Mouse (Mus musculus): Measurements from ENCODE around the gene Gm20696. TPM values are rescaled to one million over a fixed set of nuclear protein-coding genes. Genes with fewer than 3 reads are reported as not detected.

Gm20696 gene
- polyA plus RNA-seq, 2 experiments: 2.0 to 5.9 TPM

DNA sequence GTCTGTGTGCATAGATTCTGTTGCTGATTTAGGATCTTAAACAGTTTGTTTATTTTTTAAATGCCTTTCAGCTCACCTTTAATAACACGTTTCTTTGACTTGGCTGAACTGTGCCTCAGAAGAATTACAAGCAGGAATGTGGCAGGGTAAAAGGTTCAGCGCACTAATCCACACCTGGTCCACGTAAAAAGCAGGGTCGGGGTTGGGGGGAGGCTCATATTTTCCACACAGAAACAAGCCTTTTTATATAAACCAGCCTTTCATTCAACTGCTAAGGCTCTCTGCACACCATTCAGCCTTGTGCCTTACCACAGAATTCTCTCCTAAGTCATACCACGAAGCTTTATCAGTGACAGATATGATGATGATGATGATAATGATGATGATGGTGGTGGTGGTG is 393.4 kb downstream of the Gm20696 start:
- peak; percentile 34; the same call in 1 of the 2 replicates for ATAC-seq (ENCODE audit: low FRiP score, low read depth)
- WGBS: 24% methylated on average over 5 of the region's 5 CpGs
- no peak overlapping the region for H3K4me2 ChIP-seq (replicated peaks; ENCODE audit: low read depth, low read length, severe bottlenecking)
- DNase-seq (ENCODE audit: low spot score): peak; percentile 53
- H3K9me3 ChIP-seq (ENCODE audit: control insufficient read depth, low read length): no peaks in the 10 kb centered on the region
- H3K36me3 ChIP-seq (ENCODE audit: control insufficient read depth, insufficient read depth, low read length): no peaks in the 10 kb centered on the region
- H3K27me3 ChIP-seq (ENCODE audit: control insufficient read depth, insufficient read depth, low read length): no peaks in the 10 kb centered on the region
- H3K4me1 ChIP-seq (ENCODE audit: control insufficient read depth, insufficient read depth, low read length): peaks cover 68% of the 10 kb centered on the region
- no peak overlapping the region for H3K9ac ChIP-seq (ENCODE audit: low read depth, low read length, severe bottlenecking)
- H3K27ac ChIP-seq (replicated peaks; ENCODE audit: low read depth, low read length): no peak overlapping the region
- no peak for TF ChIP-seq POLR2A (IDR thresholded peaks at IDR 0.05; ENCODE audit: borderline replicate concordance, extremely low read depth, insufficient read depth, insufficient read length)
- H3K4me3 ChIP-seq (replicated peaks; ENCODE audit: low read length): no peak overlapping the region

DNA sequence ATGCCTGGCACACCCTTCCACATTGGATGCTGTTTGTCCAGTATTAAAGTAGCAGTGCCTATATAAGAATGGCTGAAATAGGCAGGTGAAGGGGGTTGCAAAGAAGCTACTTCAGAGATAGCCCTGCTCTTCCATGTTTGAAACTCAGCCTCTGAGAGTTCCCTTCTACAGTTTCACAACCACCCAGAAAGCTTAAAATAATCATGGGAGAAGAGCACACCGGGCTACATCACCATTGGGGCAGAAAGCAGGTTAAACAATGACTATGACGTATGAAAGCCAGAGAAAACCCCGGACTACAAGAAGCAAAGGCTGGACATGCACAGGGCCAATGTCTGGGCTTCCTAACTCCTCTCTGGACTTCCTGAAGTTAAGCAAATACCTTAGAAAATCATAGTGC is 394.4 kb downstream of the Gm20696 start:
- ATAC-seq (ENCODE audit: low FRiP score, low read depth) (no peak), DNase-seq (ENCODE audit: low spot score) (no peak)
- H3K27ac ChIP-seq (replicated peaks; ENCODE audit: low read depth, low read length): no peak overlapping the region
- H3K9ac ChIP-seq (ENCODE audit: low read depth, low read length, severe bottlenecking): no peak overlapping the region
- H3K4me3 ChIP-seq (replicated peaks; ENCODE audit: low read length): no peak overlapping the region
- peaks cover 68% of the 10 kb centered on the region for H3K4me1 ChIP-seq (ENCODE audit: control insufficient read depth, insufficient read depth, low read length)
- H3K36me3 ChIP-seq (ENCODE audit: control insufficient read depth, insufficient read depth, low read length): no peaks in the 10 kb centered on the region
- TF ChIP-seq POLR2A (IDR thresholded peaks at IDR 0.05; ENCODE audit: borderline replicate concordance, extremely low read depth, insufficient read depth, insufficient read length): no peak
- H3K27me3 ChIP-seq (ENCODE audit: control insufficient read depth, insufficient read depth, low read length): no peaks in the 10 kb centered on the region
- no peaks in the 10 kb centered on the region for H3K9me3 ChIP-seq (ENCODE audit: control insufficient read depth, low read length)
- WGBS: 77% methylated on average over 3 of the region's 3 CpGs
- H3K4me2 ChIP-seq (replicated peaks; ENCODE audit: low read depth, low read length, severe bottlenecking): no peak overlapping the region

DNA sequence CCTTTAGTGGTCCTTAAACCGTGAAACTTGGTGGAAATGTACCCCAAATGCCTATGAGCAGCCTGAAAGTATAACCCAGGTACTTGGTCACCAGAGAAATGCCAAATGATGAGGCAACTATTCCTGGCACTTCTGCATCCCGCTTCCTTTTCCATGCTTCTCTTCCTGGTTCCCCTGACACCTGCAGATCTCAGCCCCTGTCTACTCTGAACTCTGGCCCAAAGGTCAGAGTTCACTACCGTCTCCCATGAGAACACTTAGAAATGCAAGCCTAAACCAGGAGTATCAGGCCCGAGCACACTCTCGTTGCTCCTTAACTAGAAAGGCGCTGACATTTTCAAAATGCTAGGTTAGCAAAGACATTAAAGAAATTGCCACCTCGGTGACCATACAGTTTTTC is 394.9 kb downstream of the Gm20696 start:
- ATAC-seq (ENCODE audit: low FRiP score, low read depth): no peak

DNA sequence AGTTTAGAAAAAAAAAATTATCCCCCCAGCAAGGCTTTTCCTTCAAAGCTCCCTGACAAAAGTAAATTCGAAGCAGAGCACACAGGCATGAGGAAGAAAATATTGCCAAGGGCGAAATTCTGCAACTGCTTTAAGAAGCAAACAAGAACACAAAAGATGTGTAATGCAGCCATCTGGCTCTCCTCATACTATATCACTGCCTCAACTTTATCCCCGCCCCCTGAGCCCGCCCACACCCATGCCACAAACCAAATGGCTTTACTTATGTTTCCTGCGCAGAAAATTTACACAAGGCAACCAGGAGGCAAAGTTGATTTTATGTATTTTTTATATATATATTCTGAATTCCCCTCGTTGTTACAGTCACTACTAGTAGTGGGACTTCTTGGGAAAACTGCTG is 396.7 kb downstream of the Gm20696 start:
- Histone ChIP-seq H3K4me3 (replicated peaks; ENCODE audit: low read length) (no peak overlapping the region), H3K9me3 (ENCODE audit: control insufficient read depth, low read length) (no peaks in the 10 kb centered on the region), H3K4me2 (replicated peaks; ENCODE audit: low read depth, low read length, severe bottlenecking) (no peak overlapping the region), H3K36me3 (ENCODE audit: control insufficient read depth, insufficient read depth, low read length) (no peaks in the 10 kb centered on the region), H3K27me3 (ENCODE audit: control insufficient read depth, insufficient read depth, low read length) (no peaks in the 10 kb centered on the region), H3K4me1 (ENCODE audit: control insufficient read depth, insufficient read depth, low read length) (peaks cover 66% of the 10 kb centered on the region), H3K27ac (replicated peaks; ENCODE audit: low read depth, low read length) (no peak overlapping the region), H3K9ac (ENCODE audit: low read depth, low read length, severe bottlenecking) (no peak overlapping the region)
- WGBS: 32% methylated on average over 6 of the region's 6 CpGs
- ATAC-seq (ENCODE audit: low FRiP score, low read depth) (no peak), DNase-seq (ENCODE audit: low spot score) (peak; percentile 49)
- TF ChIP-seq POLR2A (IDR thresholded peaks at IDR 0.05; ENCODE audit: borderline replicate concordance, extremely low read depth, insufficient read depth, insufficient read length): no peak

More for the DNA sequence above, 394.9 kb downstream of the Gm20696 start:
- no peak for DNase-seq (ENCODE audit: low spot score)
- Histone ChIP-seq H3K4me1 (ENCODE audit: control insufficient read depth, insufficient read depth, low read length) (peaks cover 68% of the 10 kb centered on the region), H3K27me3 (ENCODE audit: control insufficient read depth, insufficient read depth, low read length) (no peaks in the 10 kb centered on the region), H3K9ac (ENCODE audit: low read depth, low read length, severe bottlenecking) (no peak overlapping the region), H3K27ac (replicated peaks; ENCODE audit: low read depth, low read length) (no peak overlapping the region), H3K9me3 (ENCODE audit: control insufficient read depth, low read length) (no peaks in the 10 kb centered on the region), H3K4me3 (replicated peaks; ENCODE audit: low read length) (no peak overlapping the region), H3K4me2 (replicated peaks; ENCODE audit: low read depth, low read length, severe bottlenecking) (no peak overlapping the region), H3K36me3 (ENCODE audit: control insufficient read depth, insufficient read depth, low read length) (no peaks in the 10 kb centered on the region)
- WGBS: 68% methylated on average over 7 of the region's 7 CpGs
- TF ChIP-seq POLR2A (IDR thresholded peaks at IDR 0.05; ENCODE audit: borderline replicate concordance, extremely low read depth, insufficient read depth, insufficient read length): no peak

DNA sequence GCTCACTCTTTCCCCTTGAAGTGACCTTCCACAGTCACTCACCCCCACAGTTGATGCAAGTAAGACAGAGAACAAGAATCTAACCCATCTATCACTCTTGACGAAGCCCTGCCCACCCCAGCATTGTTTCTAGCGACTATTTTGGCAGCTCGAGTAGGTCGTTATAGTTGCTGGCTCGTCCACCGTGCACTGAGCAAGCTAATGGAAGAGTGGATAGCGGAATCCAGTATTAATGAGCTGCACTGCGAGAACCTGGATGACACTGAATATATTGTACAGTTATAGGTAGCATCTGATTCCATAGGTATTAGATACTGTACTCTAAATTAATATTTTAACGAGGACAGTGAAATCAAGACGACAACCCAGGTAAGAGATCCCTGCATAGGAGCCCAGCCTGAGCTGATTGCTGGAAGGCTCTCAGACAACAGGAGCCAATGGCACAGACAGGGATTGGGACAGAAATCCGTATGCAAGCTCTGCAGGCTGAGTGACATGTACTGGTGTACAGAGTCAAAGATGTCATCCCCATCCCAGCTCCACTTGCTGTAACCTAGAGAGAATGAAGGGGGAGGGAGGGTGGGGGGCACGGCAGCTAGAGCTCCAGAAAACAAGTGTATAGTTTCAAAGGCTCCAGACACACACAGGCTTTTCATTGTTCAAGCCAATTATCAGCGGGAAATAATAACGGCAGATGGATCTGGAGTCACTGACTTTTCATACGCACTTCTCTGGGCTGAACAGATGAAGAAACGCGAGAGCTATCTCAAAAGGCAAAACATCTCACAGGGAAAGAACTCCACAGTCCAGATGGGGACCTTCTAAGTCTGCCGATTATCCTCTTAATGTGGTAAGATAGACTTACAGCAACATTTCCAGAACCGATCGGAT is 398.2 kb downstream of the Gm20696 start:
- DNase-seq (ENCODE audit: low spot score) (no peak), ATAC-seq (ENCODE audit: low FRiP score, low read depth) (0 out of 2 replicates have a peak, but pooled peaks have one; percentile 24)
- Histone ChIP-seq H3K4me1 (ENCODE audit: control insufficient read depth, insufficient read depth, low read length) (peaks cover 64% of the 10 kb centered on the region), H3K4me2 (replicated peaks; ENCODE audit: low read depth, low read length, severe bottlenecking) (no peak overlapping the region), H3K27ac (replicated peaks; ENCODE audit: low read depth, low read length) (no peak overlapping the region), H3K4me3 (replicated peaks; ENCODE audit: low read length) (no peak overlapping the region), H3K36me3 (ENCODE audit: control insufficient read depth, insufficient read depth, low read length) (no peaks in the 10 kb centered on the region), H3K9me3 (ENCODE audit: control insufficient read depth, low read length) (no peaks in the 10 kb centered on the region), H3K27me3 (ENCODE audit: control insufficient read depth, insufficient read depth, low read length) (no peaks in the 10 kb centered on the region), H3K9ac (ENCODE audit: low read depth, low read length, severe bottlenecking) (no peak overlapping the region)
- 63% methylated on average over 20 of the region's 20 CpGs for WGBS
- no peak for TF ChIP-seq POLR2A (IDR thresholded peaks at IDR 0.05; ENCODE audit: borderline replicate concordance, extremely low read depth, insufficient read depth, insufficient read length)
